Comparison of ENCODE assay signal across 8 mouse cellular contexts in genomic region chr9:47828762-47829161, GRCm38 (mm10).
DNase-seq lines count a peak whose midpoint lies in the region; ATAC-seq and TF ChIP-seq lines count a peak whose summit lies in the region.

No protein-coding gene starts in this region.

- 20% methylated on average over 13 of the region's 13 CpGs for WGBS in heart, embryonic 16.5 days
- 6% methylated on average over 13 of the region's 13 CpGs for WGBS in lung, embryonic 14.5 days
- WGBS in stomach, embryonic 15.5 days = 7% methylated on average over 13 of the region's 13 CpGs
- WGBS in cerebellum, adult 2 months = 33% methylated on average over 13 of the region's 13 CpGs

- peaks cover 11% of the 10 kb centered on the region; the same call in 1 of the 2 replicates for H3K4me1 ChIP-seq in heart, embryonic 16.5 days (ENCODE audit: control insufficient read depth, insufficient read depth, low read length)
- H3K4me1 ChIP-seq in lung, embryonic 14.5 days (ENCODE audit: insufficient read depth) = peaks cover 7% of the 10 kb centered on the region
- H3K4me1 ChIP-seq in stomach, embryonic 15.5 days = no peaks in the 10 kb centered on the region
- no peaks in the 10 kb centered on the region for H3K4me1 ChIP-seq in cerebellum, adult 2 months (ENCODE audit: control insufficient read depth, insufficient read depth, low read length)

- no peak for TF ChIP-seq CTCF in lung, embryonic 14.5 days (IDR thresholded peaks at IDR 0.05; ENCODE audit: low read depth)
- no peak for TF ChIP-seq CTCF in cerebellum, adult 2 months (IDR thresholded peaks at IDR 0.05; ENCODE audit: borderline replicate concordance, insufficient read depth, low read depth, low read length)

- no peak for TF ChIP-seq POLR2A in cerebellum, adult 2 months (IDR thresholded peaks at IDR 0.05; ENCODE audit: borderline replicate concordance, insufficient read depth, low read length)

- no peak overlapping the region for H3K9ac ChIP-seq in heart, embryonic 16.5 days (ENCODE audit: low read length)
- no peak overlapping the region for H3K9ac ChIP-seq in lung, embryonic 14.5 days
- no peak overlapping the region for H3K9ac ChIP-seq in stomach, embryonic 15.5 days

- no peaks in the 10 kb centered on the region for H3K36me3 ChIP-seq in heart, embryonic 16.5 days (ENCODE audit: control insufficient read depth, insufficient read depth)
- no peaks in the 10 kb centered on the region for H3K36me3 ChIP-seq in lung, embryonic 14.5 days (ENCODE audit: insufficient read depth)
- H3K36me3 ChIP-seq in stomach, embryonic 15.5 days = no peaks in the 10 kb centered on the region

- peak overlapping the region; percentile 55 for H3K4me2 ChIP-seq in heart, embryonic 16.5 days (ENCODE audit: low read depth, low read length)
- peak overlapping the region; percentile 53 for H3K4me2 ChIP-seq in lung, embryonic 14.5 days
- H3K4me2 ChIP-seq in stomach, embryonic 15.5 days = peak overlapping the region; percentile 38

- no peaks in the 10 kb centered on the region; the same call in 1 of the 2 replicates for H3K27me3 ChIP-seq in heart, embryonic 16.5 days (ENCODE audit: control insufficient read depth, insufficient read depth, low read length)
- no peaks in the 10 kb centered on the region for H3K27me3 ChIP-seq in lung, embryonic 14.5 days (ENCODE audit: insufficient read depth, low read length)
- no peaks in the 10 kb centered on the region for H3K27me3 ChIP-seq in stomach, embryonic 15.5 days (replicated peaks)
- no peaks in the 10 kb centered on the region for H3K27me3 ChIP-seq in cerebellum, adult 2 months (ENCODE audit: control insufficient read depth, insufficient read depth, low read length)

- no peak overlapping the region for H3K27ac ChIP-seq in heart, embryonic 16.5 days (ENCODE audit: low read length)
- no peak overlapping the region for H3K27ac ChIP-seq in lung, embryonic 14.5 days (ENCODE audit: low read depth)
- H3K27ac ChIP-seq in stomach, embryonic 15.5 days = no peak overlapping the region
- no peak overlapping the region for H3K27ac ChIP-seq in cerebellum, adult 2 months (ENCODE audit: insufficient read depth, low read length)

- H3K4me3 ChIP-seq in heart, embryonic 16.5 days (ENCODE audit: low read length) = peak overlapping the region; percentile 33
- H3K4me3 ChIP-seq in lung, embryonic 14.5 days (ENCODE audit: low read depth, low read length) = peak overlapping the region; percentile 19; the same call in 1 of the 2 replicates
- peak overlapping the region; percentile 8; the same call in 1 of the 2 replicates for H3K4me3 ChIP-seq in stomach, embryonic 15.5 days (replicated peaks)
- no peak overlapping the region for H3K4me3 ChIP-seq in cerebellum, adult 2 months (replicated peaks; ENCODE audit: insufficient read depth, low read depth, low read length)

- peak; percentile 31 for DNase-seq in layer of hippocampus, adult 11-12 months (ENCODE audit: low spot score)
- no peak for DNase-seq in layer of hippocampus, adult 9-10 months (ENCODE audit: low spot score)
- DNase-seq in brain, adult 2 months (ENCODE audit: low read depth, low spot score) = peak; percentile 19
- DNase-seq in lung, embryonic 14.5 days = peak; percentile 74
- no peak for DNase-seq in spleen, adult 12 weeks (ENCODE audit: low spot score)
- no peak for DNase-seq in cerebellum, adult 2 months

- ATAC-seq in heart, embryonic 16.5 days (replicated peaks; ENCODE audit: extremely low read depth, insufficient read depth, low FRiP score) = no peak
- peak; percentile 58 for ATAC-seq in lung, embryonic 14.5 days (ENCODE audit: insufficient read depth)
- no peak for ATAC-seq in stomach, embryonic 15.5 days (ENCODE audit: insufficient read depth, low FRiP score, low read depth)

- H3K9me3 ChIP-seq in heart, embryonic 16.5 days (replicated peaks; ENCODE audit: control insufficient read depth, low read length) = no peaks in the 10 kb centered on the region
- H3K9me3 ChIP-seq in lung, embryonic 14.5 days (ENCODE audit: low read depth, low read length) = no peaks in the 10 kb centered on the region
- no peaks in the 10 kb centered on the region for H3K9me3 ChIP-seq in stomach, embryonic 15.5 days

Comparison
In these comparisons a context has a peak if more than half of its experiments do, and no peak if none do; other contexts are left out.
1. DNase-seq: peak in layer of hippocampus, adult 11-12 months (single experiment), brain, adult 2 months (single experiment) and lung, embryonic 14.5 days (single experiment); none in layer of hippocampus, adult 9-10 months (single experiment), spleen, adult 12 weeks (single experiment) and cerebellum, adult 2 months (0 of 2).
2. Peak in every context shown above with its lines, with median percentiles within 50 percentile points of each other: H3K4me2 ChIP-seq.